Mouse (Mus musculus) cortical plate, adult 2 months (tissue): Measurements from ENCODE around the gene Zkscan16.

Experiments used
- CTCF ChIP-seq: fragments of 200-500 bp; IDR thresholded peaks from 2 replicates; pipeline ENCODE4 v1.5.1; 2011; ENCODE audit warnings: mild to moderate bottlenecking, control low read depth, low read length; ENCODE audit not compliant: insufficient read depth; ENCODE audit errors: extremely low read depth
- POLR2A ChIP-seq: fragments of 200-500 bp; IDR thresholded peaks from 2 replicates; pipeline ENCODE4 v1.6.1; 2011; ENCODE audit warnings: mild to moderate bottlenecking, low read length, control low read depth; ENCODE audit not compliant: insufficient read depth; ENCODE audit errors: extremely low read depth

DNA sequence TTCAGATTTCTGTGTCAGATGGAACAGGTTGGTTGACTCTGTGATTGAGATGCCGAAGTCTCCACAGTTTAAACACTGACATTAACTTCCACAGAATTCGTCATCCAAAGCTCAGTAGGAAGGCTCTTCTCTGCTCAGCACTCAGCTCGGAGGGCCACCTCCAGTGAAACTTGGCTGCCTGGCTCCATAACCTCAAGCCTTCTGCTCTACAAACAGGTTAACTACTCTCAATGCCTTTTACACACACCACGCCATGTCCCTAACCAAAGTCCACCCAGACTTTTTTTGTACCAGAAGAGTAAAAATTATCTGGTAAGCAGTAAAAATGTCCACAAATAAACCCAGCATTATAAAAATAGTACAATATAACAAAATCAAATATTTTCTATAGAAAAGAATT, 46.0 kb upstream of the Zkscan16 start:
- TF ChIP-seq POLR2A, result no peak
- TF ChIP-seq CTCF, result no peak
